Comparison of ENCODE assay signal across 12 mouse cellular contexts in genomic region chr17:26350216-26350615, GRCm38 (mm10).
"Had no signal": no experiment of that assay in that cellular context is flagged by ENCODE, and none has a peak within 500 bp of the region (broad histone marks: within the 10 kb centered on the region; RNA-seq: fewer than 3 reads in every experiment).

No protein-coding gene starts in this region.

- H3K36me3 ChIP-seq: limb, embryonic 10.5 days; liver, embryonic 15.5 days; neural tube, embryonic 15.5 days had no signal

- DNase-seq: kidney, postnatal 10 days; kidney, postnatal 4 days; lung, adult 2 months; midbrain, embryonic 14.5 days; thymus, postnatal 4 days had no signal

- H3K4me2 ChIP-seq: liver, embryonic 11.5 days; liver, embryonic 15.5 days; neural tube, embryonic 15.5 days had no signal

- ATAC-seq: lung, postnatal 0 days had no signal

- H3K4me1 ChIP-seq: limb, embryonic 10.5 days; liver, embryonic 15.5 days; neural tube, embryonic 15.5 days had no signal

- H3K27ac ChIP-seq: layer of hippocampus, adult 2 months; limb, embryonic 10.5 days; liver, embryonic 15.5 days; neural tube, embryonic 15.5 days had no signal

- H3K4me3 ChIP-seq: layer of hippocampus, adult 2 months; limb, embryonic 10.5 days; liver, embryonic 15.5 days; myocyte; neural tube, embryonic 15.5 days had no signal

- H3K9ac ChIP-seq: liver, embryonic 15.5 days; neural tube, embryonic 15.5 days had no signal

- H3K27me3 ChIP-seq: liver, embryonic 15.5 days; neural tube, embryonic 15.5 days had no signal

- H3K9me3 ChIP-seq: limb, embryonic 10.5 days; liver, embryonic 15.5 days; neural tube, embryonic 15.5 days had no signal
